Mouse (Mus musculus): Measurements from ENCODE around the gene Slc44a5. TPM values are rescaled to one million over a fixed set of nuclear protein-coding genes. Genes with fewer than 3 reads are reported as not detected.

Slc44a5 gene
- polyA plus RNA-seq, 1 experiment from 2014 or later, result 1.6 TPM

GRCm38 (mm10) chr3:154300006-154300405, 326.8 kb downstream of the Slc44a5 start:
- 94% methylated on average over 9 of the region's 9 CpGs for WGBS

GRCm38 (mm10) chr3:154301102-154301501, 327.9 kb downstream of the Slc44a5 start:
- Histone ChIP-seq H3K27me3 (ENCODE audit: control insufficient read depth, insufficient read depth, low read length) (no peaks in the 10 kb centered on the region), H3K4me1 (ENCODE audit: control insufficient read depth, insufficient read depth, low read length) (0 out of 2 replicates have a peak, but pooled peaks cover 5% of the 10 kb centered on the region), H3K27ac (ENCODE audit: low read length) (no peak overlapping the region), H3K4me3 (ENCODE audit: low read depth, low read length) (no peak overlapping the region), H3K9ac (replicated peaks; ENCODE audit: low read depth, low read length) (no peak overlapping the region), H3K36me3 (ENCODE audit: control insufficient read depth, insufficient read depth, low read length) (no peaks in the 10 kb centered on the region), H3K9me3 (ENCODE audit: control insufficient read depth, low read depth, low read length) (no peaks in the 10 kb centered on the region), H3K4me2 (replicated peaks; ENCODE audit: low read depth, low read length) (no peak overlapping the region)
- WGBS, result 74% methylated on average over 4 of the region's 4 CpGs
- ATAC-seq (ENCODE audit: insufficient number of reproducible peaks, insufficient read depth, low FRiP score, low read depth), result no peak

More at GRCm38 (mm10) chr3:154300006-154300405, 326.8 kb downstream of the Slc44a5 start:
- Histone ChIP-seq H3K27me3 (ENCODE audit: control insufficient read depth, insufficient read depth, low read length) (no peaks in the 10 kb centered on the region), H3K9ac (replicated peaks; ENCODE audit: low read depth, low read length) (no peak overlapping the region), H3K4me1 (ENCODE audit: control insufficient read depth, insufficient read depth, low read length) (0 out of 2 replicates have a peak, but pooled peaks cover 3% of the 10 kb centered on the region), H3K27ac (ENCODE audit: low read length) (no peak overlapping the region), H3K9me3 (ENCODE audit: control insufficient read depth, low read depth, low read length) (no peaks in the 10 kb centered on the region), H3K4me3 (ENCODE audit: low read depth, low read length) (no peak overlapping the region), H3K36me3 (ENCODE audit: control insufficient read depth, insufficient read depth, low read length) (no peaks in the 10 kb centered on the region), H3K4me2 (replicated peaks; ENCODE audit: low read depth, low read length) (no peak overlapping the region)
- no peak for ATAC-seq (ENCODE audit: insufficient number of reproducible peaks, insufficient read depth, low FRiP score, low read depth)

GRCm38 (mm10) chr3:154305163-154305884, 332.1 kb downstream of the Slc44a5 start:
- H3K27ac ChIP-seq (ENCODE audit: low read length), result no peak overlapping the region
- 50% methylated on average over 16 of the region's 16 CpGs for WGBS
- no peaks in the 10 kb centered on the region for H3K9me3 ChIP-seq (ENCODE audit: control insufficient read depth, low read depth, low read length)
- 0 out of 2 replicates have a peak, but pooled peaks cover 5% of the 10 kb centered on the region for H3K4me1 ChIP-seq (ENCODE audit: control insufficient read depth, insufficient read depth, low read length)
- H3K9ac ChIP-seq (replicated peaks; ENCODE audit: low read depth, low read length), result no peak overlapping the region
- no peak overlapping the region for H3K4me3 ChIP-seq (ENCODE audit: low read depth, low read length)
- ATAC-seq (ENCODE audit: insufficient number of reproducible peaks, insufficient read depth, low FRiP score, low read depth), result no peak
- no peaks in the 10 kb centered on the region for H3K36me3 ChIP-seq (ENCODE audit: control insufficient read depth, insufficient read depth, low read length)
- no peak overlapping the region for H3K4me2 ChIP-seq (replicated peaks; ENCODE audit: low read depth, low read length)
- no peaks in the 10 kb centered on the region for H3K27me3 ChIP-seq (ENCODE audit: control insufficient read depth, insufficient read depth, low read length)

GRCm38 (mm10) chr3:154317651-154318248, 344.5 kb downstream of the Slc44a5 start:
- Histone ChIP-seq H3K4me1 (ENCODE audit: control insufficient read depth, insufficient read depth, low read length) (no peaks in the 10 kb centered on the region), H3K9ac (replicated peaks; ENCODE audit: low read depth, low read length) (no peak overlapping the region), H3K27ac (ENCODE audit: low read length) (no peak overlapping the region), H3K36me3 (ENCODE audit: control insufficient read depth, insufficient read depth, low read length) (no peaks in the 10 kb centered on the region), H3K4me3 (ENCODE audit: low read depth, low read length) (no peak overlapping the region), H3K27me3 (ENCODE audit: control insufficient read depth, insufficient read depth, low read length) (peaks cover 3% of the 10 kb centered on the region; the same call in 1 of the 2 replicates), H3K9me3 (ENCODE audit: control insufficient read depth, low read depth, low read length) (no peaks in the 10 kb centered on the region), H3K4me2 (replicated peaks; ENCODE audit: low read depth, low read length) (no peak overlapping the region)
- WGBS, result 16% methylated on average over 5 of the region's 5 CpGs
- ATAC-seq (ENCODE audit: insufficient number of reproducible peaks, insufficient read depth, low FRiP score, low read depth), result no peak

Other genes starting within 250 kb of the Slc44a5 start
- gene St6galnac3, start 248.3 kb upstream of the Slc44a5 start, polyA plus RNA-seq (2014; fragmentation: Nextera tagmentation; extraction: Ambion mirVana), result 46.6 and 51.6 TPM in 2 replicates
- gene Asb17, start 129.2 kb upstream of the Slc44a5 start, polyA plus RNA-seq (2014; fragmentation: Nextera tagmentation; extraction: Ambion mirVana), result 0.72 TPM in 1 of 2 replicates, not detected in the other
- 0.07 and 0.22 TPM in 2 replicates for gene Msh4, start 67.3 kb upstream of the Slc44a5 start, polyA plus RNA-seq (2014; fragmentation: Nextera tagmentation; extraction: Ambion mirVana)
- 51.2 and 59.9 TPM in 2 replicates for gene Rabggtb, start 60.4 kb upstream of the Slc44a5 start, polyA plus RNA-seq (2014; fragmentation: Nextera tagmentation; extraction: Ambion mirVana)
- gene Acadm, start 28.8 kb upstream of the Slc44a5 start, polyA plus RNA-seq (2014; fragmentation: Nextera tagmentation; extraction: Ambion mirVana), result 73.6 and 76.7 TPM in 2 replicates

Measured in stomach, embryonic 14.5 days (tissue).